Mouse (Mus musculus): ENCODE data around the gene Slc23a2.

Slc23a2 gene

DNA sequence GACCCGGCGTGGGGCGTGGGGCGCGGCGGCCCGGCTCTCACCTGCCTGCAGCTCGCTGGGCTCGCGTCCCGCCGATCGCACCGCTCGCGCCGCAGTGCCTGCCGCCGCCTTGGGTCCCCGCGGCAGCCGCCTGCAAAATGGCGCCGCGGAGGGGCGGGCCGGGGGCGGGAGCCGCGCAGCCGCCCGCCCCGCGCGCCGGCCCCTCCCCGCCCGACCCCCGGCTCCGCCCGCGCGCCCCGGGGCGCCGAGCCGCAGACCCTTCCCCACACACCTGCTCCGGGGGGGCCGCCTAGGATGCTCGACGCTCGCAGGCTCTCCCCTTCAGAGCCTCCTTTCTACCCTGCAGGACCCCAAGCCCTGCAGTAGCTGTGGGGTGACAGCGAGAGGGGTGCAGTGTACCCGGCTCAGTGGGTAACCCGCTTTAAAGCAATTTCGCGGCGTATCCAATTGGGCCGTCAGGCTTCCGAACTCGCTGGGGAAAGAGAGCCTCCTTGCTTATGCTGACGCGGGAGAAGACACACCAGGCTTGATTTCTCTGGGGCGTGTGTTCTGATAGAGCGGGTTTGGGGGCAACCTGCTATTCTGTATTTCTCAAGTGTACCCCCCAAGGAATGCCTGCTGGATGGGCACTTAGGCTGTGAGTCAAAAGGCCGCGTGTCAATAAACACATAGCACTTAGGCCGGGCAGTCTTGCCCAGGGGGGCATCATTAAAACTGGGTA lies at the start of gene Slc23a2:
TSS of gene Slc23a2 (minus strand) at position 138 of the 721 bp plus-strand sequence.
- ChIA-PET CTCF (no interaction called here), POLR2A (interaction anchor here in 3 of 4 experiments (0.8 to 2.9 kb wide), 7 partner anchors 11 to 124 kb away, joined by 3 to 16 read pairs (median 3); partner anchors contain the start of gene Rassf2 (in 1 of the 3))

DNA sequence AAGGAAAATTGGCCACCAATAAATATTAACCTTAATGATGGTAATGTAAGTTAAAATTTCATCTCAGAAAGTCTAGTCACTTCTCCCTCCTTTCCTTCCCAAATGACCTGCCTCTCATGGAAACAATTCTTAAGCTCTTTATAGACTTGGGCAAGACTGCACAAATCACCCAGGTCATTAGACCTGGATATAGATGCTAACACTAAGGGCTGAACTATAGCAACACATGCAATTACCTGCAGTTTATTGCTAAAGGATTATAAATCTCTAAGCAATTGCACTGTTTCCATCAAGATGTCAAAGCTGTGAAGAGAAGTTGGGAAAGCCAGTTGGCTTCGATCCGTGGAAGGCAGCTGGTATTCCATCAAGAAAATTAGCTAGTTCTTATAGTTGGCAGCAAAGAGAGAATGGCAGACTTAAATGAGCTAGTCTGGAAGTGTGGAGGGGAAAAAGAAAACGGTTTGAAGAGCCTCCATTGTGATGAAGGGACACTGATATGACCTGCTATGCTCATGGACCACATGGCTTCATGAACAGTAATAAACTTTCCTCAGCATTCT lies 45.8 kb upstream of the Slc23a2 start:
- ChIA-PET CTCF (no interaction called here), POLR2A (interaction anchor here in 1 of 4 experiments (1.4 kb wide), 1 partner anchor 10 kb away, joined by 10 read pairs; no protein-coding TSS in a partner anchor)

DNA sequence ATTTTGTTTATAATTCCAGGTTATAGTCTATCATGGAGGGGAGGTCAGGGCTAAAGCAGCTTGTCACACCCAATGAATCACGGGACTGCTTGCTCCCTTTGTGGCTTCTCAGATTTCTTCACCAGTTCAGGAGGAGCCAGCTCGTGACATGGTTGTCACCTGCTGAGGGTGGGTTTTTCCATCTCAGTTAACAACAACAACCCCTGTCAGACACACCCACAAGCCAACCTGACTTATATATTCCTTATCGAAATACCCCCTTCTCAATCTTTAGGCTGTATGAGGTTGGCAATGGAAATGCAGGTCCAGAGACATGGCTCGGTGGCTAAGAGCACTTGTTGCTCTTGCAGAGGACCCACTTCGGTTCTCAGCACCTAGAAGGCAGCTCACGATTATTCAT lies 39.0 kb upstream of the Slc23a2 start:
- CTCF ChIA-PET: interaction anchor here in 2 of 4 experiments (0.5 to 1.2 kb wide), 3 partner anchors 20 to 363 kb away, joined by 3 read pairs; no protein-coding TSS in a partner anchor
- POLR2A ChIA-PET: interaction anchor here in 3 of 4 experiments (0.7 to 3.6 kb wide), 35 partner anchors 9 to 342 kb away, joined by 3 to 26 read pairs (median 5); partner anchors contain the start of genes Cds2 (in 1 of the 3), Pcna (in 1 of the 3), Prn (in 1 of the 3) and Prnp (in 1 of the 3)

DNA sequence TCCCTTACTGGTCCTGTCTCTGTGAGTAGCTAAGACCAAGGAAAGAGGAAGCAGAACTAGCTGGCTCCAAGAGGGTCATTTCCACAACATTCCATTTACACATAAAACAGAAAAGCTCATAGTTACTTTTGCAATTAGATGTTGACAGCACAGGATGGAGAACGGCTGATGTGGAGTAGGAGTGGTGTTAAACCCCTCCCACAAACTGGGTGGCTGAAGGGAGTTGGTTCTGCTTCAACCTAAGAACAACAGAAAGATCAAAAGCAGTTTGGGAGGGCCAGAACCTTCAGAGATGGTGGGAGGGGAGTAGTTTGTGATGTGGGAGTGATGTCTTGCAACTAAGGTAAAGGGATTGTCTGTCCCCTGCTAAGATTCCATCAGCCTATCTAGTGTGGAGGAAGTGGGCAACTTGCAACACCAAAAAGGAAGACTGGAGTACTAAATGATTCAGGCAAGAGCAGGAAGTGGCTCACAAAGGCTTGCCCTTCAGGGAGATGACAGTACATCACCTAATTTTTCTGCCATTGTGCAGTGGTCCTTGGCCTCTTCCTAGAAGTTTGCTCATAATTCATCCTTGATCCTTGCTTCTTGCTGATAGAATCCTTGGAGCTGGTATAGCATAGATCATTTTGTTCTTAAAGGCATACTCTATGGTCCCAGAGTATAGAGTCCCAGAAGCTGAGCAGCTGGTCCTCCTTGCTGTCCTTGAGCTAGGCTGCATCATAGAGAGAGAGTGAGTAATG lies 35.7 kb upstream of the Slc23a2 start:
- CTCF ChIA-PET: no interaction called here
- POLR2A ChIA-PET: interaction anchor here in 3 of 4 experiments (0.6 to 2.6 kb wide), 16 partner anchors 8 to 82 kb away, joined by 3 to 12 read pairs (median 4); partner anchors contain the start of gene Cds2 (in 1 of the 3)

DNA sequence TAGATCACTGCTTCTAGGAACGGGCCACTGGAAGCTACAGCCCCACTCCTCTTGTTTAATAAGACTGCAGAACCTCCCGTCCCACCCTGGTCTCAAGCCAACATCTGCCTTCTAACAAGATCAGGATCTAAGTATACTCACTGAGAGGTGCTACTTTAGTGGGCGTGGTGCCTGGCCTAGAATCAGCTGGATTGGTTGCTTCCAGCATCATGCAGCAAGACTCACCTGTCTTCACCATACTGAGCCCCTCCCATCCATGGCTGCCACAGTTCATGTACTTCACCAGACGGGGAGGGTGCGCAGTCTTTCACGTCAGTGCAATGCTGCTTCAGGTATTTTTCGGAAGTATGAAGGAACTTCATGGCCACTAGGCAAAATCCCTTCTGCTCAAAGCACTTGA lies 34.5 kb upstream of the Slc23a2 start:
- POLR2A ChIA-PET: interaction anchor here in 2 of 4 experiments (0.5 to 2.4 kb wide), 18 partner anchors 10 to 638 kb away, joined by 3 to 7 read pairs (median 4); partner anchors contain the start of gene Cds2 (in 1 of the 2)

DNA sequence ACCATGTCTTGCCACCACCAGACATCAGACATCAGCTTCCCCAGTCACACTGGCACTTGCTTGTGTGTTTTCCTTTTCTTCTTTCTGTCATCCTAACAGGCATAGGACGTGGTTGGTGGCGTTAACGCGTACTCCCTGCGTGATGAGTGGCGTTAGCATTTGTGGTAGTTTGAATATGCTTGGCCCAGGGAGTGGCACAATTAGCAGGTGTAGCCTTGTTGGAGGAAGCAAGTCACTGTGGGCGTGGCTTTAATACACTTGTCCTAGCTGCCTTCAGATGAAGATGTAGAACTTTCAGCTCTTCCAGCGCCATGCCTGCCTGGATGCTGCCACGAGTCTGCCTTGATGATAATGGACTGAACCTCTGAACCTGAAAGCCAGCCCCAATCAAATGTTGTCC lies 32.5 kb upstream of the Slc23a2 start:
- CTCF ChIA-PET: interaction anchor here in 1 of 4 experiments (0.5 kb wide), 1 partner anchor 1549 kb away, joined by 3 read pairs; no protein-coding TSS in a partner anchor
- POLR2A ChIA-PET: interaction anchor here in 2 of 4 experiments (0.6 to 1.8 kb wide), 13 partner anchors 9 to 147 kb away, joined by 3 to 6 read pairs (median 3); partner anchors contain the start of genes Pcna (in 1 of the 2) and Rassf2 (in 1 of the 2)

More for the DNA sequence above, 34.5 kb upstream of the Slc23a2 start:
- CTCF ChIA-PET: interaction anchor here in 3 of 4 experiments (0.6 to 1.5 kb wide), 5 partner anchors 19 to 300 kb away, joined by 3 to 4 read pairs (median 3); no protein-coding TSS in a partner anchor

DNA sequence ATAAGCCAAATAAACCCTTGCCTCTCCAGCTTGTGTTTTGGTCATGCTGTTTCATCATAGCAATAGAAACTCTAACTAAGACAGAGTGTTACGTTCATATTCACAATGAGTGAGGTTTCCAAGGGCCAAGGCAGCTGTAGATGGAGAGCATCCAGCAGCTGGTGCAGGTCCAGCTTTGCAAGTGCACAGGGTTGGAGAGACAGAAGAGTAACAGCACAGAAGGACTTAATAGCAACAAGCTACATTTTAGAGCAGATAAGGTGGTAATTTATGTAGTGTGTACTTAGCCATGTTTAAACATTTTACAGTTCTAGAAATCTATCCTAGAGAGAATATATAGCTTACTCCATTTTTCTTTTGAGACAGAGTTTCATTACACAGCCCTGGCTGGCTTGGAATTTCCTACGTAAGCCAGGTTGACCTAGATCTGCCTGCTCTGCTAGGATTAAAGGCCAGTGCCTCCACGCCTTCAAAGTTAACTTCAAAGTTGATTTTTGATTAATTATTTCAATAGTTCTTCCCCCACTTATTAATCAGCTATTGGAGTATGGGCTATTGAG lies 31.5 kb upstream of the Slc23a2 start:
- ChIA-PET CTCF (no interaction called here), POLR2A (interaction anchor here in 2 of 4 experiments (1.0 to 1.8 kb wide), 9 partner anchors 16 to 107 kb away, joined by 3 to 6 read pairs (median 4); partner anchors contain the start of gene Cds2 (in 1 of the 2))

DNA sequence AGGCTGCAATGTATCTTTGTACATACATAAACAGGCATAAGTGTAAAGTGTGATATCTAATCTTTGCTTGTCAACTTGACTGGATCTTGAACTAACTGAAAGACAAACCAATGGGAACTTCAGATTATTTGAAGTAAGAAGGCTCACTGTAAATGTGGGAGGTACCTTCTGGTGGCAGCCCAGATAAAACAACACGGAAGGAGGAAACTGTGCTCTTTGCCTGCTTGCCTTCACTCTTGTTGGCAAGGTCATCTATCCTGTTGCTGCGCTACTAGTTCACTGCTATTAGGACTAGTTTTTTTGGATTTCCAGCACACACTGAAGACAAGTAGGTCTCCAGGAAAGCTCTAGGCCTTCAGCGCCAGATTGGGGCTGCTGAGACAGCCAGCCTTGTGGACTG lies 29.1 kb upstream of the Slc23a2 start:
- ChIA-PET POLR2A (no interaction called here), CTCF (no interaction called here)

DNA sequence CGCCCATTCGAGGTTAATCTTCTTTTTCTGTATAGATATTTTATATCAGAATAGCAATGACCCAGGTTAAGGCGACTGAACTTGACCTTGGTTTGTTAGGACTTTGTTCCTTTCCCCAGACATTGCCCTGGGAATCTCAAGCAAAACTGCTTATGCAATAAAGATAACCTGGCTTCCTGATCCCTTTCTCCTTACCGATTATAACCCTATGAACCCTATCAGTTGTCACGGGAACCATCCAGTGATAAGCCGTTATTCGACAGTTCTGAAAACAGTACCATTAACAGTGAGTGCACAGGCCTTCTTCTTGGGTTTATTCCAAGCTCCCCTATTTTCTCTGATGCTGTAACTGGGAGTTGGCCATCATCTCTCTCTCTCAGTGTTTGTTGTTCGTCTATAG lies 27.0 kb upstream of the Slc23a2 start:
- CTCF ChIA-PET: no interaction called here
- POLR2A ChIA-PET: no interaction called here

DNA sequence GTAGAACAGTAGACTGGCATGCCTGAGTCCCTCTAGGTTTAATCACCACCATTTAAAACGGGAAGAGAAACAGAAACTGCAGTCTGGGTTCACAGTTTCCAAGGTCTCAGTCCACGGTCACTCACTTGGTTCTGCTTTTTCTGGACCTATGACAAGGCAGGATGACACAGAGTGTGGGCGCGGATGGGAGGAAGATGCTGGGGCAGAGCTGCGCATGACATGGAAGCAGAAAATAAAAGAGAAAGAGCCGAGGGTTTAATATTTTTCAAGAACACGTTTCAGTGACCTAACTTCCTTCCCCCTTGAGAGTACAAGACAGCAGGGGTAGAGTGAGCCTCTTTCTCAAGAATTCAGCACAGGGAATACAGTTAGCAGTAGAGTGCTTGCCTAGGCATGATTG lies 24.2 kb upstream of the Slc23a2 start:
- ChIA-PET POLR2A (interaction anchor here in 3 of 4 experiments (0.7 to 2.3 kb wide), 4 partner anchors 11 to 111 kb away, joined by 3 to 7 read pairs (median 4); no protein-coding TSS in a partner anchor), CTCF (interaction anchor here in 1 of 4 experiments (0.7 kb wide), 1 partner anchor 169 kb away, joined by 3 read pairs; no protein-coding TSS in a partner anchor)

DNA sequence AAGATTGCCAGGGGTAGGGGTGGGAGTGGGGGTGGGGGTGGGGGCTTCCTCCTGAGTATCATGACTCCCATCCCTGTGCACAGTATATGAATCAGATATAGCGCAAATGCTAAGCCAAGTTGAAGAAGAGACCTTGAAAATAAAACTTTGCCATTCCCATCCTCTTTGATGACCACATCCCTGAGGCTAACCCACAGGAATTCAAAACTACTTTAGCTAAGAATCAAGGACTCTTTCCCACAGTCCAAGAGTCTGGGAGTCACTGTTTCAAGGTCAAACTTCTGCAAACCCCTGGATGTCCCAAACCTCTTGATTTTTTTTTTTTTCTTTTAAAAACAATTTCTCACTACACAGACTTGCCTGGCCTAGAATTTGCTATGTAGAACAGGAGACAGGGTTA lies 18.7 kb upstream of the Slc23a2 start:
- ChIA-PET CTCF (no interaction called here), POLR2A (interaction anchor here in 2 of 4 experiments (0.6 to 1.5 kb wide), 3 partner anchors 12 to 68 kb away, joined by 3 to 4 read pairs (median 3); no protein-coding TSS in a partner anchor)

DNA sequence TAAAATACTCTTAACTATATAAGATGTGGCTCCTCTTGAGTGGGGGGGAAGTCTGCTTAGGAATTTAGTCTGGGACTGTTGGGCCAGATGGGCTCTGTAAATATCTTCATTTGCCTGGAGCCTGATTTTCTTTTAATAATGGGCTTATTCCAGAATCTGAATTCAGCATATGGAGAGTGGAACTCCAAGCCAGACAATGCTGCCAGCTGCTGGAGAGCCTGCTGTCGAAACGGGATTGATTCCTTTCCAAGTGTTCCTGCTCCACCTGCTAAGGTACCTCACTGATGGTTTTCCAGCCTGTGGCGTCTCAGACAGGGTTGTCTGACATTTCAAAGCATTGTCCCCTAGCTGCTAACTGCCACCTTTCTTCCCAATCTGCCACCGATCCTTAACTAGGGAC lies 12.6 kb upstream of the Slc23a2 start:
- ChIA-PET POLR2A (interaction anchor here in 2 of 4 experiments (1.3 to 1.8 kb wide), 3 partner anchors 22 to 128 kb away, joined by 3 to 4 read pairs (median 3); partner anchors contain the start of gene Rassf2 (in 1 of the 2)), CTCF (no interaction called here)

DNA sequence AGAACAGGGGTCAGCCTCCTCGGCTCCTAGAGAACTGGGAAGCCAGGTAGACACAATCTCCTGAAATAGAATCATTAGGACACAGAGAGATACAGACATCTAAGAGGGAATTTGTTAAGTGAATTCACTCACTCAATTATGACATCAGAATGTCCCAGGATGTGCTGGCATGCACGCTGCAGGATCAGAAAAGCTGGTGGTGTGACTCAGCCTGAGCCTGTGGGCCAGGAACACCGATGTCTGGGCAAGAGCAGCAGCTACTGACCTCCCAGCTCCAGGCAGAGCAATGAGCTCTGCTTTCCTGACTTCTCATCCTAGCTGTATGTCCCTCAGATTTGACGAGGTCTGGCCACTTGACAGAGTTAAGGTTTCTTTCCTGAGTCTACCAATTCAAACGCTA lies 7.8 kb upstream of the Slc23a2 start:
- ChIA-PET CTCF (interaction anchor here in 1 of 4 experiments (0.7 kb wide), 2 partner anchors 12 to 164 kb away, joined by 3 to 4 read pairs; no protein-coding TSS in a partner anchor), POLR2A (interaction anchor here in 3 of 4 experiments (0.6 to 2.5 kb wide), 5 partner anchors 8 to 62 kb away, joined by 3 to 7 read pairs (median 5); no protein-coding TSS in a partner anchor)

DNA sequence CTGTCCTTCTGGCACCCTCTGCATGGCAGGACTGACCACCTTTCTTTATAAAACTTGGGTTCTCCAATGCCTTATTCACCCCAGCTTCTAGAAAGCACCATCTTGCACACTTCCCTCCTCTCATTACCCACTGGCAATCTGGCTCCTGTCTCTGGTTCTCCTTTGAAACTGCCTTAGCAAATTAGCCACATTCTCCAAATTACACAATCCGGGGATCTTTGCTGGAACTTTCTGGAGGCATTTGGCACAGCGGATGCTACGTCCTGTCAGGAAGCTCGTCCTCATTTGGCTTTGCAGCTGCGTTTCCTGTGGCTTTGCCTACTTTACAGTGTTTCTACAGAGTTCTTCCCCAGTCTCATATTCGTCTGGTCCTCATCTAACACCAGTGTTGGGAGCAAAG lies 6.7 kb upstream of the Slc23a2 start:
- POLR2A ChIA-PET: interaction anchor here in 3 of 4 experiments (0.6 to 2.5 kb wide), 17 partner anchors 9 to 122 kb away, joined by 3 to 9 read pairs (median 4); partner anchors contain the start of gene Pcna (in 1 of the 3)
- CTCF ChIA-PET: interaction anchor here (0.5 to 1.5 kb wide), 5 partner anchors 13 to 169 kb away, joined by 3 to 15 read pairs (median 4); no protein-coding TSS in a partner anchor

DNA sequence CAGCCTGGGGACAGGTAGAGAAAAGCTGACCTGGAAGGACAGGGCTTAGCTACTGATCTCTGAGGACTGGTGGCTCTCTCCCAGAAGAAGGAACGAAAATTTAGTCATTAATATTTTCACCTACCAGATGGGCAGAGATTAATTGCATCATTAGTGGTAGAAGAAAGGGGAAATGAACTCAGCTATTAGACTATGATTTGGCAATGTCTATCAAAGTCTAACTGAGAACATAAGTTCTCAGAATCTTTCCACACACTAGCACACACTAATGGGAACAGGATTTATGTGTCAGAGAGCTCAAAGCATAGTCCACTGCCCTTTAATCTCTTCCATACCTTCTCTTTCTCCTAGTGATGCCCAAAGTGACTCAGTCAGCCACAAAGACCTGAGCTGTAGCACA lies 6.0 kb upstream of the Slc23a2 start:
- ChIA-PET CTCF (interaction anchor here in 3 of 4 experiments (0.9 to 1.5 kb wide), 4 partner anchors 13 to 169 kb away, joined by 3 to 4 read pairs (median 4); no protein-coding TSS in a partner anchor), POLR2A (interaction anchor here in 3 of 4 experiments (0.5 to 2.5 kb wide), 18 partner anchors 10 to 121 kb away, joined by 3 to 9 read pairs (median 4); partner anchors contain the start of gene Pcna (in 1 of the 3))

DNA sequence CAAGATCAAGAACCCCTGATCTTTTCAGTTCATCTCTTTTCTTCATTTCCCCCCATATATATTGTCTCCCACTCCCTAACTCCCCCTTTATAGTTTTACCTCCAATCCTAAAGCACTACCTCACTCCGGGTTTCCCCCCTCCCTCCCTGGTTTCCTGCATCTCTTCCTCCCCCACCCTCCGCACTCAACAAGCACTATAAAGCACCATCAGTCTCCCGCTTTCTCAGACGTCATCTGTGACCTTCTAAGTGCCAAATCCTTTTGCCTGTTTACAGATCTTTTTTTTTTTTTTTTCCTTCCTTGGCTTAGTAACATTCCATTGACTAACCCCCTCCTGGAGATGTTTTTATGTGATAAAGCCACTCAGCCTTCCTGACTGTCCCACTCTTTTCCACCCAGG lies 1.6 kb upstream of the Slc23a2 start:
- ChIA-PET CTCF (no interaction called here), POLR2A (no interaction called here)

DNA sequence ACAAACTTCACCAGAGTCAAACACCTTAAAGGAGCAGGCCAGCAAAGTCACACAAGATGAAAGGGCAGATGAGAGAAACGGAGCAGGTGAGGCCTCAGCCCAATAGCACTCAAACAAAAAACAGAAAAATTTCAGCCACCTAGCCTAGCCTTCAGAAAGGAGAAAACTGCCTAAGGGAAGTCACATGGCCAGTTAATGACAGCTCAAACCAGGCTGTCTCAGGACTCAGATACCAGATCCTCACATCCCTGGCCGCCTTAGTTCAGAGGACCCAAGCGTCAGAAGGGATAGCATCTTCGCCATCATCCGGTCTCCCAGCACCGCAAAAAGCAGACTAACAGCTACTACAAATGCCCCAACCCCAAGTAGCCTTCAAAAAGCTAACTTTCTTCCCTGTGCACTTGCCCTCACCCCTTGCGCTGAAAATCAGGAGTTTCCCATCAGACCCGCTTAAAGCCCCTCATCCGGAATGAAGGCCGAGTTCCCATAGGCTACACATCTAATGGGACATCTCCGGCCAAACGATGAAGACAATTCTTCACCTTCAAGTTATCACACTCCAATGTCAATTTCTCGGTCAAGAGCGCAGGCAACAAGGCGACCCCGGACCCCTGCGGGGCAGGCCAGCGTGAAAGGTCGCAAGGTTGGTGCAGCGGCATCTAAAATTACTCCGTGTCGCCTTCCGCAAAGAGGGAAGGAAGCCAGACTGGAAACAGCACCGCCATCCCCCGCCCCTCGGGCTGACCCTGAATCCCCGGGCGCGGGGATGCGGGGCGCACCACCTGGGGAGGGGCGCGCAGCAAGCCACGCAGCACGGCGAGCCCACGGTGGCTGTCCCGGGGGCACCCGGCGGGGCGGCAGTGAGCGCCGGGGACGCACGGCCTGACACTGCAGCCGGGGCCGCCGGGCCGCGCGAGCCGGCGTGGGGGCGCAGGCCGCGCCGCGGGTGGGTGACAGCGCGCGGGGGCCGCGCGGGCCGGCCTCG lies 673 bp downstream of the Slc23a2 start:
- CTCF ChIA-PET: no interaction called here
- POLR2A ChIA-PET: interaction anchor here in 2 of 4 experiments (0.7 to 4.9 kb wide), 12 partner anchors 10 to 139 kb away, joined by 3 to 29 read pairs (median 6); partner anchors contain the start of gene Pcna (in 2 of the 2)

Data from embryonic stem cell, embryonic (primary cell).